Mouse (Mus musculus): ENCODE measurements around the gene G6pc3. TPM values are rescaled to one million over a fixed set of nuclear protein-coding genes. Genes with fewer than 3 reads are reported as not detected.

The G6pc3 gene
- polyA plus RNA-seq, 1 experiment from 2014 or later, result 26.2 TPM

- H3K4me2 ChIP-seq (ENCODE audit: low read length), result no peak overlapping the region
- ATAC-seq, result no peak
- H3K9ac ChIP-seq (replicated peaks; ENCODE audit: low read depth, low read length), result no peak overlapping the region
- H3K36me3 ChIP-seq (ENCODE audit: control insufficient read depth, insufficient read depth), result no peaks in the 10 kb centered on the region
- H3K27me3 ChIP-seq (replicated peaks; ENCODE audit: control insufficient read depth, insufficient read depth, low read length), result no peaks in the 10 kb centered on the region
- no peak overlapping the region for H3K27ac ChIP-seq (ENCODE audit: low read length)
- 47% methylated on average over 10 of the region's 10 CpGs for WGBS
- H3K4me3 ChIP-seq (replicated peaks; ENCODE audit: low read length), result no peak overlapping the region
- peaks cover 75% of the 10 kb centered on the region for H3K4me1 ChIP-seq (replicated peaks; ENCODE audit: control insufficient read depth, insufficient read depth, low read length)
- H3K9me3 ChIP-seq (ENCODE audit: control insufficient read depth, low read length), result no peaks in the 10 kb centered on the region
Observed at GRCm38 (mm10) chr11:102214430-102215156, 25.2 kb downstream of the G6pc3 start.

GRCm38 (mm10) chr11:102215511-102215910, 26.1 kb downstream of the G6pc3 start:
- no peak overlapping the region for H3K9ac ChIP-seq (replicated peaks; ENCODE audit: low read depth, low read length)
- H3K4me3 ChIP-seq (replicated peaks; ENCODE audit: low read length), result no peak overlapping the region
- peaks cover 77% of the 10 kb centered on the region for H3K4me1 ChIP-seq (replicated peaks; ENCODE audit: control insufficient read depth, insufficient read depth, low read length)
- H3K4me2 ChIP-seq (ENCODE audit: low read length), result no peak overlapping the region
- no peaks in the 10 kb centered on the region for H3K9me3 ChIP-seq (ENCODE audit: control insufficient read depth, low read length)
- ATAC-seq, result no peak
- 76% methylated on average over 11 of the region's 11 CpGs for WGBS
- no peak overlapping the region for H3K27ac ChIP-seq (ENCODE audit: low read length)
- no peaks in the 10 kb centered on the region for H3K36me3 ChIP-seq (ENCODE audit: control insufficient read depth, insufficient read depth)
- H3K27me3 ChIP-seq (replicated peaks; ENCODE audit: control insufficient read depth, insufficient read depth, low read length), result no peaks in the 10 kb centered on the region

- WGBS, result 37% methylated on average over 12 of the region's 12 CpGs
- H3K4me2 ChIP-seq (ENCODE audit: low read length), result no peak overlapping the region; the same call in 1 of the 2 replicates
Observed at GRCm38 (mm10) chr11:102216056-102216885, 26.9 kb downstream of the G6pc3 start.

GRCm38 (mm10) chr11:102216886-102217240, 27.4 kb downstream of the G6pc3 start:
- 56% methylated on average over 5 of the region's 5 CpGs for WGBS
- H3K9me3 ChIP-seq (ENCODE audit: control insufficient read depth, low read length), result no peaks in the 10 kb centered on the region
- H3K4me1 ChIP-seq (replicated peaks; ENCODE audit: control insufficient read depth, insufficient read depth, low read length), result peaks cover 73% of the 10 kb centered on the region
- H3K4me3 ChIP-seq (replicated peaks; ENCODE audit: low read length), result no peak overlapping the region
- H3K4me2 ChIP-seq (ENCODE audit: low read length), result peak overlapping the region; percentile 20
- H3K36me3 ChIP-seq (ENCODE audit: control insufficient read depth, insufficient read depth), result no peaks in the 10 kb centered on the region
- H3K27me3 ChIP-seq (replicated peaks; ENCODE audit: control insufficient read depth, insufficient read depth, low read length), result no peaks in the 10 kb centered on the region
- H3K9ac ChIP-seq (replicated peaks; ENCODE audit: low read depth, low read length), result no peak overlapping the region; the same call in 1 of the 2 replicates
- no peak for ATAC-seq
- no peak overlapping the region for H3K27ac ChIP-seq (ENCODE audit: low read length)

More at GRCm38 (mm10) chr11:102216056-102216885, 26.9 kb downstream of the G6pc3 start:
- peaks cover 78% of the 10 kb centered on the region for H3K4me1 ChIP-seq (replicated peaks; ENCODE audit: control insufficient read depth, insufficient read depth, low read length)
- no peak overlapping the region for H3K27ac ChIP-seq (ENCODE audit: low read length)
- no peak for ATAC-seq
- no peak overlapping the region for H3K4me3 ChIP-seq (replicated peaks; ENCODE audit: low read length)
- no peaks in the 10 kb centered on the region for H3K9me3 ChIP-seq (ENCODE audit: control insufficient read depth, low read length)
- no peaks in the 10 kb centered on the region for H3K36me3 ChIP-seq (ENCODE audit: control insufficient read depth, insufficient read depth)
- H3K9ac ChIP-seq (replicated peaks; ENCODE audit: low read depth, low read length), result 0 out of 2 replicates have a peak overlapping the region, but pooled peaks have one; percentile 16
- H3K27me3 ChIP-seq (replicated peaks; ENCODE audit: control insufficient read depth, insufficient read depth, low read length), result no peaks in the 10 kb centered on the region

GRCm38 (mm10) chr11:102217396-102217795, 28.0 kb downstream of the G6pc3 start:
- H3K9ac ChIP-seq (replicated peaks; ENCODE audit: low read depth, low read length), result no peak overlapping the region
- no peaks in the 10 kb centered on the region for H3K27me3 ChIP-seq (replicated peaks; ENCODE audit: control insufficient read depth, insufficient read depth, low read length)
- WGBS, result 64% methylated on average over 6 of the region's 6 CpGs
- H3K4me2 ChIP-seq (ENCODE audit: low read length), result peak overlapping the region; percentile 54
- no peaks in the 10 kb centered on the region for H3K9me3 ChIP-seq (ENCODE audit: control insufficient read depth, low read length)
- no peaks in the 10 kb centered on the region for H3K36me3 ChIP-seq (ENCODE audit: control insufficient read depth, insufficient read depth)
- no peak overlapping the region for H3K27ac ChIP-seq (ENCODE audit: low read length)
- no peak for ATAC-seq
- H3K4me1 ChIP-seq (replicated peaks; ENCODE audit: control insufficient read depth, insufficient read depth, low read length), result peaks cover 68% of the 10 kb centered on the region
- no peak overlapping the region for H3K4me3 ChIP-seq (replicated peaks; ENCODE audit: low read length)

- H3K4me1 ChIP-seq (replicated peaks; ENCODE audit: control insufficient read depth, insufficient read depth, low read length), result peaks cover 66% of the 10 kb centered on the region
- 83% methylated on average over 7 of the region's 7 CpGs for WGBS
- no peaks in the 10 kb centered on the region for H3K27me3 ChIP-seq (replicated peaks; ENCODE audit: control insufficient read depth, insufficient read depth, low read length)
- H3K9me3 ChIP-seq (ENCODE audit: control insufficient read depth, low read length), result no peaks in the 10 kb centered on the region
- peak overlapping the region; percentile 35 for H3K4me3 ChIP-seq (replicated peaks; ENCODE audit: low read length)
- H3K36me3 ChIP-seq (ENCODE audit: control insufficient read depth, insufficient read depth), result no peaks in the 10 kb centered on the region
- H3K9ac ChIP-seq (replicated peaks; ENCODE audit: low read depth, low read length), result peak overlapping the region; percentile 46
- peak overlapping the region; percentile 85 for H3K27ac ChIP-seq (ENCODE audit: low read length)
- no peak; the same call in 1 of the 2 replicates for ATAC-seq
- peak overlapping the region; percentile 54 for H3K4me2 ChIP-seq (ENCODE audit: low read length)
Observed at GRCm38 (mm10) chr11:102217876-102218430, 28.5 kb downstream of the G6pc3 start.

GRCm38 (mm10) chr11:102218783-102219182, 29.4 kb downstream of the G6pc3 start:
- Histone ChIP-seq H3K27ac (ENCODE audit: low read length) (peak overlapping the region; percentile 86), H3K27me3 (replicated peaks; ENCODE audit: control insufficient read depth, insufficient read depth, low read length) (no peaks in the 10 kb centered on the region), H3K36me3 (ENCODE audit: control insufficient read depth, insufficient read depth) (no peaks in the 10 kb centered on the region), H3K4me2 (ENCODE audit: low read length) (peak overlapping the region; percentile 54), H3K4me3 (replicated peaks; ENCODE audit: low read length) (peak overlapping the region; percentile 35), H3K9me3 (ENCODE audit: control insufficient read depth, low read length) (no peaks in the 10 kb centered on the region), H3K9ac (replicated peaks; ENCODE audit: low read depth, low read length) (peak overlapping the region; percentile 46), H3K4me1 (replicated peaks; ENCODE audit: control insufficient read depth, insufficient read depth, low read length) (peaks cover 67% of the 10 kb centered on the region)
- ATAC-seq, result peak; percentile 93
- 0% methylated on average over 10 of the region's 10 CpGs for WGBS

- Histone ChIP-seq H3K27me3 (replicated peaks; ENCODE audit: control insufficient read depth, insufficient read depth, low read length) (no peaks in the 10 kb centered on the region), H3K27ac (ENCODE audit: low read length) (peak overlapping the region; percentile 86), H3K4me1 (replicated peaks; ENCODE audit: control insufficient read depth, insufficient read depth, low read length) (peaks cover 71% of the 10 kb centered on the region), H3K36me3 (ENCODE audit: control insufficient read depth, insufficient read depth) (no peaks in the 10 kb centered on the region), H3K9me3 (ENCODE audit: control insufficient read depth, low read length) (no peaks in the 10 kb centered on the region), H3K9ac (replicated peaks; ENCODE audit: low read depth, low read length) (peak overlapping the region; percentile 46; the same call in 1 of the 2 replicates), H3K4me2 (ENCODE audit: low read length) (peak overlapping the region; percentile 54), H3K4me3 (replicated peaks; ENCODE audit: low read length) (peak overlapping the region; percentile 17; the same call in 1 of the 2 replicates)
- ATAC-seq, result peak; percentile 34
- 49% methylated on average over 14 of the region's 14 CpGs for WGBS
Observed at GRCm38 (mm10) chr11:102219247-102219993, 30.0 kb downstream of the G6pc3 start.

Data from forebrain, embryonic 16.5 days (tissue).